Mouse (Mus musculus) ES-CJ7 (cell line): ENCODE results near the gene Eci2.
"Not testable (repeated sequence)": the region's sequence is repeated elsewhere in the genome, so short reads cannot be mapped to it uniquely, and the experiment has no call there.

Experiments used
- DNase-seq: peaks from one replicate; pipeline ENCODE4 v3.0.0; 2011; ENCODE audit warnings: low read depth, low spot score

Eci2 gene

DNA sequence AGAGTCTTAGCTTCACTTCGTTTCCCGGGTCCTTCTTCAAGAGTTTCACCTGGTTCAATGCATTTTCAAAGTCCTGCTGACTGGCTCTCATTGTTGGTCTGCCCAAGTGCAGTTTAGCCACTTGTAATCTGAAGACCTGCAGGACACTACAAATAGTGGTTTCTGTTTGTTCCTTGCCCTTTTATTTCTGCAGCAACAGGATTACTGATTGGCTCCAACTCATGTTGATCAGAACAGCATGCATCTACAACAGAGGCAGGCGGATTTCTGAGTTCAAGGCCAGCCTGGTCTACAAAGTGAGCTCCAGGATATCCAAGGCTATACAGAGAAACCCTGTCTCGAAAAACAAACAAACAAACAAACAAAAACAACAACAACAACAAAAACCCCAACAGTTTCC lies 33.8 kb downstream of the Eci2 start:
- no peak for DNase-seq

DNA sequence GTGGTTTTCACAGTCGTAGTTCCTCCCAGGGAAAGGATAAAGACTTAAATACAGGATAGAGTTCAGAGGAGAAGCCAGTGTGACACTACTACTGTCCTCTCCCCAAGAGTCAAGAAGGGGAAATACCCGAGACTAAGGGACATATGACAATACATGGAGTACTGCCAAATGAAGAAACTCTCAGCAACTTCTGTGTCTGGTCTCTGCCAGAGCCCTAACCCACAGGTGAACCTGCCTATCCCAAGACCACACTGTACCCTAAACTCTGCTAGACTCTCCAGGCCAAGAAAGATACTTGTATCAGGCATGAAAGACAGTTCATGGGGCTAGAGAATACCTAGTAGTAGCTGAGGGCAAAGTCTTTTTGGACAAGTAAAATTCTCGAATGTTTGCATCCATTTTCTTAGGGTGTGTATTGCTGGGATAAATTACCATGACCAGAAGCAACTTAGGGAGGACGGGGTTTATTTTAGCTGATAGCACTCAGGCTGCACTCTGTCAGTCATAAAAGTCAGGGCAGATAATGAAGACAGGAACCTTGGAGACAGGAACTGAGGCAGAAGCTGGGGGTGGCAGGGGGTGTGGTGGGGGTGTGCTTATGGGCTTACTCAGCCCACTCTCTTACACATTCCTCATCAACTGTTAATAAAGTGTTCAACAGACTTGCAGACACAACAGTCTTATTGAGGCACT lies 35.2 kb downstream of the Eci2 start:
- no peak for DNase-seq

DNA sequence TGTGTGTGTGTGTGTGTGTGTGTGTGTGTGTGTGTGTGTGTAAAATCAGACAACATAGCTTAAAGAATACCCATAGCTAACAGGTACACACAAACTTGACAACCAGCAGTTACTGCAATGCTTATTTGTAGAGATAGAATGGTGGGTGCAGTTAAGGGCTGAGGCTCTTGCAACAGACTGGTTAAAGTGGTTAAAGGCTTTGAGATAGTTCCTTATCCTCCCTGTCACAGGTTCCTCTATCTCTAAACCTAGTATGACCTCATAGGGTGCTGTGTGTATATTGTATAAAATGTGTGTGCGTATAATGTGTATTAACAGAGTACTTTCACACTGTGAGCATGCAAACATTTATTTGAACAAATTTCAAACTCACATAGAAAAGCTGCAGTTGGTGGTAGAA lies 43.4 kb downstream of the Eci2 start:
- DNase-seq: not testable (repeated sequence)

DNA sequence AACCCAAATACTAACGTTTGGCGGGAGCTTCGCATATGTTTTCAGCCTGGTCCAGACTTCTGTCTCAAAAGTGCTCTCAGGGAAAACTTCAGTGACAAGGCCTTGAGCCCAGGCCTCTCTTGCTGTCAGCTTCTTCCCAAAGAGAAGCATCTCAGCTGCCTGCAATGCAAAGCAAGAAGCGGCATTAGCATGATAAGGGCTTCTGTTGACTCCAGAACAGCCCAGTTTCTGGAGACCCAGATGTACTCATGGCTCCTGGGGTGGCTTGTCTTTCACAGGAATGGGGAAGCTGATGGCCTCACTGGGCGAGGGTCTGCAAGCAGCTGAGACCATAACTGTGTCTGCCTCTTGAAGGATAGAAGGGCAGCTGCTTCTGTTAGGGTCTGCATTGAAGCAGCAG lies 48.3 kb downstream of the Eci2 start:
- DNase-seq: peak; percentile 53

DNA sequence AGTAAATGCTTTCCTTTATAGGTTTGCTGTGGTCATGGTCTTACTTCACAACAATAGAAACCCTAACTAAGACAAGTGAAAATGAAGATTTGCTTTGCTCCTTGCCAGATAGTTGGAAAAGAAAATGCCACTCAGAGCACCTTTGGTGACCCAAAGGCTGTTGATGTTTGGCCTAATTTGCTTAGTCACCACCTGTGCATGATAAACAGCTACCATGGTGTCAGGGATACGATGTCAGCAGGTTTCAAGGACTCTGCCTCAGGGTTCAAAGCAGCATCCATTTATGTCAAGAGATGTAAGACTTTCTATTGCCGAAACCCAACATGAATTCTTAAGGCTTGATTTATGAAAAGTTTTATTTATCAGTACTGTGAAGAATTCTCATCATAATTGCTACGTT lies 49.5 kb downstream of the Eci2 start:
- no peak for DNase-seq

DNA sequence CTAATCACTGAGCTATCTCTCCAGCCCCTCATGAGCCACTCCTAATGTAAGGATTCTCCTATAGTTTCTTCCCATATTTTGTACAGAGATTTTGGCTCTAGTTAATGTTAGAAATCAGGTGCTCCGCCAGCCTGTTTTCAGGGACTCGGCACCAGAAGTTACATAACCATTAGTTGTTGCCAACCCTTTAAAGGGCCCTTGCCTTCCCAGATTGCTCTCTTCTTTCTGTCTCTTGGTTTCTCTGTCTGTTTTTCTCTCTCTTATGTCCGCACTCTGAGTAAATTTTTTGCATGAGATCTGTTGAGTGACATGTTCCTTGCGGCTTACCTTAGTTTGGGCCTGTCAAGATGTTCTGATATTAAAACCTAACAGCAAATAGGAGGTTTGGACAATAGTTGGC lies 50.8 kb downstream of the Eci2 start:
- no peak for DNase-seq

DNA sequence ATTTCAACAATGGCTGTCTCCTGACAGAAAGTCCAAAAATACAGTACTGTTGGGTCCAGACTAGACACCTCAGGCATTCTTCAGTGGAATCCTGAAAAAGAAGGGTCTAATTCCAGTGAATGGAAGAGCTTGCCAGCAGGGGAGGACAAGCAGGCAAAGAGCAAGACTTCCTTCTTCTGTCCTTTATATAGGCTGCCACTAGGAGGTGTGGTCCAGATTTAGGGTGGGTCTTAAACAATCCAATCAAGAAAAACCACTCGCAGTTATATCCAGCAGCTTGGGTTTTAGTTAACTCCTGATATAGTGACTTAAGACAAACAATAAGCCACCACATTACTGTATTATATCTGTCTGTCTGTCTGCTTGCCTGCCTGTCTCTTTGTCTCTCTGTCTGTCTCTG lies 53.1 kb downstream of the Eci2 start:
- DNase-seq: peak; percentile 54

DNA sequence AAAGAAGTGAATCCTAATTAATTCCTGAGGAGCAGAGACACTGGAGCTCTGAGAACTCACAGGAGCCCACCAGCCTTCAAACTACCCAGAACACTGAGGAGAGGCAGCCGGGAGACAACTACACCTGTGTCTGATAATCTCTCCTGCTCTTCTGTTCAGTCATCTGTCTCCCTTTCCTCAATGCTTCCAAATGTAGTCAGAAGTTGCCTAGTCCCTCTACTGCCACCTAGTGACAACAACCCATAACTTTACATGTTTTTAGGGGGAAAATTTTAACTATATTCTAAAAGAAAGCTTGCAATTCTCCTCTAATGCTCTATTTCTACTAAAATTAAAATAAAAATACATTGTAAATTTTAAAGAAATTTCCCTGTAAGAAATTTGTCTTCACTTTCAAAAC lies 53.7 kb downstream of the Eci2 start:
- DNase-seq: peak; percentile 73

DNA sequence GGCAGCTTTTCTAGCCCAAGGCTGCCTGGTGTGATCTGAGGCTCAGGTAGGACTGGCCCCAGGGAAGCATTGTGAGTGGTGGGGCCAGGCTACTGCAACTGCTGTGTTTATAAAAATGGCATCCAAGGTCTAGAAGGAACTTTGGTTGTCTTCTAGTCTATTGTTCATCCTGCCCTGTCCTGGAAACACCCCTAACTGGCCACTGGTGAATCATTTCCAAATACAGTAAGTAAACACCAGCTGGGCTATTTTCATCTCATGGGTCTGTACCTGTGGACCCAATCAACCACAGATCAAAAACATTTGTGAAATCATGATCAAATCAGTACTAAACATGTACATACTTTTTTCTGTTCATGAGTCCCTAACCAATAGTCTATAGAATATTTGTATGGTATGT lies 54.4 kb downstream of the Eci2 start:
- not testable (repeated sequence) for DNase-seq

DNA sequence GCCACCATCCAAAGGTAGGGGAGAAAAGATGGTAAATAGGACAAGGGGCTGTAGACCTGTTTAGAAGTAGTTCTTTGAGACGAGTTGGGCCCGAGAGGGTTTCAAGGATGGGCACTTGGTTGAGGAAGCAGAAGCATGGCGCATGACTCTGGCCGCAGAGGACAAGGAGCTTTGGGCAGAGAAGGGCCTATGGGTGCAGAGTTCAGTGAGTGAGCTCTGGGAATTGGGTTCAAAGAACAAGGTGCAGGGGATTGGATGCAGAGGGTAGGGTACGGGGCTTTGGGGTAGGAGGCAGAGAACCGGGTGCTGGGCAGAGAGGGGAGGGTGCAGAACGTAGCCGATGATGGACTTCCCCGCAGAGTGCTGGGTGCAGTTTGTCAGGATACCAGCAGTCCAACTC lies 61.2 kb downstream of the Eci2 start:
- not testable (repeated sequence) for DNase-seq

DNA sequence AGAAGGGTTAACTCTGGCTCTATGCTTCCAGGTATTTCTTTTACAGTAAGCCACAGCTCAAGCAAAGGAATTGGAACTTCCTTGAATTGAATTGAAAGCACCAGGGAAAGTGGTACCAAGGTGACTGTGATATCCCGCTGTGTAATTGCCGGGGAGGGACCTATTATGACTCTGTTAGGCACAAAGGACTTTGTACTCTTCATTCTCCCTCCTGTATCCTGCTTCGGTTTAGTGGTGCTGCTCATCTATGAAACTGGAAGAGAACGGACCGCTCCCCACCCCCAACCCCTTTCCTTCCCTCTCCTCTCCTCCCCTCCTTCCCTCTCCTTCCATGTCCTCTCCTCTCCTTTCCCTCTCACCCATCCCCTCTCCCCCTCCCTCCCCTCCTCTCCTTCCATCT lies 62.0 kb downstream of the Eci2 start:
- peak; percentile 64 for DNase-seq

DNA sequence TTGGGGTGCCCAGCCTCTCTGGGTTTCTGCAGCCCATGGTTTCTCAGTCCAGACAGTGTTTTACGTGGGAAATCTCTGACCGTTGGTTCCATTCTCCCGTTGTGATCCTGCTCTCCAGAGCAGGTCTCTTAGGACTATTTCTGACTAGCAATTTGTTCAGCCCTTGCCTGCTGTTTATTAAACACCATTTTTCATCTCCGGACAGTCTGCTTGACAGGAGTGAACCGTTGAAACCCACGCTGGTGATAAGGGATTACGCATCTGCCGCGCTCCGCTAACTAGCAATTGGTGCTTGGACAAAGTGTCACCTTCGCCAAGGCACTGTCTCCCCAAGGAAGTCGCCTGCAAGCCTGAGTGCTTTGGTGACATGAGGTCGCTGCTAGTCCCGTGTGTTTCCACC lies 62.5 kb downstream of the Eci2 start:
- no peak for DNase-seq

DNA sequence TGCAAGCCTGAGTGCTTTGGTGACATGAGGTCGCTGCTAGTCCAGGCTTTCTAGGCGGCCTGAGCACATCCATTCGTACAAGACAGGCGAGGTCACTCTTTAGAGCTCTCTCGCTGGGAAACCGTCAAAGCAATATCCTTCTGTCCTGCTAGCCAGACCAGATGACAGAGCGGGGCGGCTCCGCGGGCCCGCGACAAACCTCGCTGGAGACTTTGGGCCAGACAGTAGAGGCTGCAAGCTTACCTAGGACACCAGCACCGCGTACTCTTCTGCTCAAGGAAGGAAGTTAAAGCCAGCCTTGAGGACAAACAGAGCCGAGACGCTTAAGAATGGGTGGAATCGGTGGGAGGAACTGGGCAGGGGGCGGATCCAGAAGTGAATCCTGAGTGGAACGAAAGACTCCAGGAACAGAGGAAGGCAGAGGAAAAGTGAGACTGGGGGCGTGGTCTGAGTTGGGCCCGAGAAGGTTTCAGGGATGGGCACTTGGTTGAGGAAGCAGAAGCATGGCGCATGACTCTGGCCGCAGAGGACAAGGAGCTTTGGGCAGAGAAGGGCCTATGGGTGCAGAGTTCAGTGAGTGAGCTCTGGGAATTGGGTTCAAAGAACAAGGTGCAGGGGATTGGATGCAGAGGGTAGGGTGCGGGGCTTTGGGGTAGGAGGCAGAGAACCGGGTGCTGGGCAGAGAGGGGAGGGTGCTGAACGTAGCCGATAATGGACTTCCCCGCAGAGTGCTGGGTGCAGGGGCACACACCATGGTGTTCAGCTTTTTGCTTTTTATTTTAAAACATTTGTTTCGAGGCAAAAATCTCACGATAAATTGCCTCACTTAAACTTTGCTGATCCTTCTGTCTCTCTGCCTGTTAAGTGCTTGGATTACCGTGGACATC lies 63.1 kb downstream of the Eci2 start, which contains the start of gene Eci3:
Gene Eci3, minus strand, starts transcription at position 300 of the 887 bp plus-strand sequence.
- DNase-seq: peak; percentile 50

DNA sequence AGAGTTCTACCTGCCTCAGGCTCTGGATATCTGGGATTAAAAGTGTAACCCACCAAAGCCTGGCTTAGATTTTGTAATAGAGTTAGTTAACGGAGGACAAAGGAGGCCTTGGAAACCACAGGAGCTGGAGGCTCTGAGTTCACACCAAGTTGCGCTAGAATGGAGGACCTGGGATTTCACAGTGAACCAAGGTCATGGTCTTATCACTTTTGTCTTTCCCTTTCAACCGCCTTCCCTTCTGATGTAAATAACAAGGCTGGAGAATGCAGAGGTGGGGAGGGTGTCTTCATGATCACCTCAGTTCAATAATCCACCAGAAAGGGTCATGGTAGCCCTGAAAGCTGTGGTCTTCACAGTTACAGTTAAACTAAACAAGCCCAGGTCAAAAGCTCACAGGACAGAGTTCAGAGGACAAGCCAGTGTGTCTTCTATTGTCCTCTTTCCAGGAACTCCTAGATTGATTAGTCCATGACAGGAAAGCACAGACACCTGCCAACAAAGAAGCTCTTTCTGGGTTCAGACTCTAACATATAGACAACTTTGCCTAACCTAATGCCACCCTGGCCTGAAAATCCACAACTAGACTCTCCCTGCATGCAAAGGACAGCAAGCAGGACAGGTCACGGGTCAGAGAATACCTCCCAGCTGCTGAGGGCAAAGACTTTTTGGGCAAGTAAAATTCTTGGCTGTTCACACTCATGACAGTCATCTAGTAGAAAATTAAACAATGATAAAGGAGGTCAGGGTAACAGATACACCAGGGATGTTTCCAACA lies 65.7 kb downstream of the Eci2 start:
- DNase-seq: peak; percentile 58

DNA sequence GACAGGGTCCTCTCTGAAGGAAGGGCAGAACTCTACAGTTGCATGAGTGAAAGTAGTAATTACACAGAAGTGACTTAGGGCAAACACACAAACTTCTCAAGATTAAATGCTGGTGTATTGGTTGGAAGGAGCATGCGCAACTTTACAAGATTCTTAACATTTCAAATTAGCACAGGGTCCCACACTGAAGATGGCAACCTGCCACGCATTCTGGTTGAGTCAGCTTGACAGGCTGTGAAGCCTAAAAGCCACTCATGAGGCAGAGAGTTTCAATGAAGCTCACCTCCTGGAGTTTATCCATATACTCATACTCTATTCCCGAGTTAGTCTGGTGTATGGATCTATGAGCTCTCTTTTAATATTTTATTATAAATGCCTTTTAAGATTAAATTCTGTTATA lies 68.7 kb downstream of the Eci2 start:
- DNase-seq: not testable (repeated sequence)

DNA sequence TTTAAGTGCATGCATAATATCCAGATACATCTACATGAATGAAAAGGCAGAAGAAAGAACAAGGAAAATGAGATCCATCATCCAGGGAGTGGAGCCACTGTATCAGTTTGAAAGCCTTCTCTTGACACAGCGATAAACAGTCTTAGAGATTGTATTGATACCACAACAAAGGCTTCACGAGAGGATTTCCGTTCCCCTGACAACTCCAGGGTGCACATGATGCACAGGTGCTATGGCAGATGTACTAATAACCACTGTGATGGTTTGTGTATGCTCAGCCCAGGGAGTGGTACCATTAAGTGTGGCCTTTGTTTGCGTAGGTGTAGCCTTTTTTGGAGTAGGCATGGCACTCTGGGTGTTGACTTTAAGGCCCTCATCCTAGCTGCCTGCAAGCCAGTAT lies 70.0 kb downstream of the Eci2 start:
- no peak for DNase-seq

DNA sequence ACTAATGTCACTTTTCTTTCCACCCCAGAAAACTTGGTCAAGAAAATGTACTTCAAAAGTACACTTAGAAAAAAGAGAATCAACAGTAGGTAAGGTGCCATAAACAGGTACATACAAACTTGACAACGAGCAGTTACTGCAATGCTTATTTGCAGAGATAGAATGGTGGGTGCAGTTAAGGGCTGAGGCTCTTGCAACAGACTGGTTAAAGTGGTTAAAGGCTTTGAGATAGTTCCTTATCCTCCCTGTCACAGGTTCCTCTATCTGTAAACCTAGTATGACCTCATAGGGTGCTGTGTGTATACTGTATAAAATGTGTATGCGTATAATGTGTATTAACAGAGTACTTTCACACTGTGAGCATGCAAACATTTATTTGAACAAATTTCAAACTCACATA lies 75.5 kb downstream of the Eci2 start:
- not testable (repeated sequence) for DNase-seq

DNA sequence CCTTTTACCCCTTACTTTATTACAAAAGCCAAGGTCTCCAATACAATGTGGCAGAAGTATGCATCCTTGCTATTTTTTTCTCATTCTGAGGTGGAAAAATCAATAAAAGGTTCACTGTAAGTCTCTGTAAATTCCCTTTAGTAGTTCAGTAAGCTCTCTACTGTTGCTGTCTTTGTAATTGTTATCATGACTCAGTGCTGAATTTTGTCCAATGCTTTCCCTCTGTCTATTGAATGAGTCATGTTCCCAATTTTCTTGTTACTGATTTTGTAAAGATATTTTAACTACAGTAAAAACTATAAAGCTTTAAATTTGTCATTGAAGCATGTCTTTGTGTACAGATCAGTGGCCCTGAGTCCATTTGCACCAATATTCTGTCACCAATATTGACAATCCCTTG lies 84.5 kb downstream of the Eci2 start:
- no peak for DNase-seq

DNA sequence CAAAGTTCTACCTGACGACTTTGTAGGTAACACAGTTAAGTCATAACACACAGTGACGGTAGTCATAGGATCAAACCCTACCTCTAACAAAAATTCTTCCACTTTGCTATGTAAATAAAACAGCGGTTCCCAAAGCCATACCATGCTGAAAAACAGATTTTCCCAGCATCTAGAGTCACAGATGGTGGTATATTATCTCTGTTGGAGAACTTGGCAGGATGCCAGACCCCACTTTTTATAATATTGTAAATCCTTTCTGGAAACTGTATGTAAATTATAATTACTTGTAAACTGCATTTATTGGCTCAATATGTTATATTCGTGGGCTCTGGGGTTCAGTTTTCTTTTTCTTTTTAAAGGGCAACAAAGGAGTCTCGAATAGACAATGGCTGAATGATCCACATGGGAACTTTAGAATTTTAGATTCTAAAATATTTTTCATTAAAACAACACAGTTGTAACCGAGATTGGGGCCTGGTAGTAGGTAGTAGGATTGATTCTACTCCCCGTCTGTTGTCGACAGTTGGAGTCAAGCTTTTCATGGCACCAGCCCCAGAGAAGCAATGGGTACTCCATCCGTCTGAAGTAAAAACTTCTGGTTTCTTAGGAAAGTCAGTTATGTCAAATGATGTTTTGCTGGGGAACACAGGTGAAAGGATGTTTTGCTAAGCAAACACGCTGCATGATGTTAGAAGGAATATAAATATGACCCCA lies 91.8 kb downstream of the Eci2 start:
- no peak for DNase-seq
